Mouse (Mus musculus): ENCODE data around the gene Gm43738.
"Not testable (repeated sequence)": the region's sequence is repeated elsewhere in the genome, so short reads cannot be mapped to it uniquely, and the experiment has no call there.

Gm43738 gene

DNA sequence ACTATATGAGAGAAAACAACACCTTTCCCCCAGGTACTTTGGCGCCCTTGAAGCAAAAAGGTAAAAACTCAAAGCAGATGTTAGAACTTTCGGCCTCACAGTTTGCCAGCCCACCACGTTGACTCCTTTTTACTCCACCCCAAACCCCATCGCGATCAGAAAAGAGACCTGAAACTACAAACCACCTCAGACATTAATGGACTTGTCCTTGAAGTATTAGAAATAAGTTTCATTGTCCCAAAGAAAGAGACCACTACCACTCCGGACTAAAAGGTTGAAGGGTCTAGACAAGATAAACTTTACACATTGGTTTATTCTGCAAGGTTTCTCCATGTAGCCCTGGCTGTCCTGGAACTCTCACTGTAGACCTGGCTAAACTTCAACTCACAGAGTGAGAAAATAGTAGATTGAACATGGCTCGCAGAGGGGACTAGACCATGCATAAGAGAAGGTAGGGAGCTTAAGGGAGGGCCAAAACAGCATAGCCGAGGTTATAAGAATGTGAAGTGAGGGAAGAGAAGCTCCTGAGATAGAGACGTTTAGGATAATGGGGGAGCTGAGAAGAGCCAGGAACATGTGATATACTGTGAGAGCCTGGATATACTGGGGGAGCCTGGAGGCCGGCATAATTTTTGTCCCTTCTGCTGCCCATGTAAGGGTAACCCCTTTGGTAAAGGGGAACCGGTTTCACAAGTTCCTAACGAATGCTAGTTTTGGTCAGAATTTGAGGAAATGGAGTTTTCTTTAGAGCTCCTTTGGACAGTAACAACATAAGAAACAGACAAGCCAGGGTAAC is 1.8 kb upstream of the Gm43738 start:
- DNase-seq (ENCODE audit: low spot score in 2 of 2), result no peak

DNA sequence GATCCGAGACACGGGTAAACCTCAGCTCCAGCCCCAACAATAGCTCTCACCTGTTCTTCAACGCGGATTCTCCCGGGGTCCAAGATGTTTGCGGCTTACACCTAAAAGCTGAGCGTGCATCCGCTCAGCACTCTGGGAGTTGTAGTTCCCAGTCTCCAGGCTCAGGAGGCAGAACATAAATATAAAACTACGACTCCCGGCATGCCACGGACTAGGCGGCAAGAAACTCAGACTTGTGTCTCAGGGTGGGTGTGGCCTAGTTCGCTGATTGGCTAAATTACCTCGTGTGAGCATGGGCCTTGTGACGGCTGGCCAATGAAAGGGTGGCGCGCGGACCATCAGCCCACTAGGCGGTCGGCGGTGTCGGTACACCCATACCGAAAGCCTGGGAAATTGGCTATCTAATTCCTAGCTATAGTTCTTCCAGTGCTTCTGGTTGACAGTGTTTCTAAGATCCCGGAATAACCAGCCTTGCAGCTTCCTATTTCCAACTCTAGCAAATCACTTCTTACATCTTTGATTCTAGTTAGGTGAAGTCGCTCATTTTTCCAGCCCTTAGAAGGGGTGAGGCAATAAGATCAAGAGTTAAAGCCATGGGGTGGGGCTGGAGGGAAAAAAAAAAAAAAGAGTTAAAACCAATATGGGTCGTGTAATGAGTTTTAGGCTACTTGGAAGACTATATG is 1.1 kb upstream of the Gm43738 start, which contains the start of gene Fdps:
Fdps (minus strand) TSS at position 148 of the 683 bp plus-strand sequence.
- DNase-seq (ENCODE audit: low spot score in 2 of 2), result peak; percentile 84 to 91

DNA sequence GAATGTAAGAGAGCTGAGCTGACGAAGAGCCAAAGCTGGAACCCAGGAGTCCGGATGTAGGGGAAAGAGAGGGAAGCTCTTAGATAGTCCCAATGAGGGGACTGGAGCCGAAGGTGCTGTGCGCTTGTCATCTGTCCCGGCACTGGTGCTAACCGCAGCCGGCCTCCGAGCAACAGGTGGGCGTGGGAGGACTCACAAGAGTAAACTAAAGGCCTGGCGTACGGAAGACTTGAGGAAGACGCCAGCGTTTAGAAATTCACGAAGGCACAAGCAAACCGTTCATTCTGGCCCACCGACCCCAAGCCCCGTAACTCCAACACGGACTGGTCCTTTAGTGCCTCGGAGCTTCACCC is 536 bp upstream of the Gm43738 start:
- DNase-seq (ENCODE audit: low spot score in 2 of 2), result peak in 1 of 2 experiments; percentile 57

DNA sequence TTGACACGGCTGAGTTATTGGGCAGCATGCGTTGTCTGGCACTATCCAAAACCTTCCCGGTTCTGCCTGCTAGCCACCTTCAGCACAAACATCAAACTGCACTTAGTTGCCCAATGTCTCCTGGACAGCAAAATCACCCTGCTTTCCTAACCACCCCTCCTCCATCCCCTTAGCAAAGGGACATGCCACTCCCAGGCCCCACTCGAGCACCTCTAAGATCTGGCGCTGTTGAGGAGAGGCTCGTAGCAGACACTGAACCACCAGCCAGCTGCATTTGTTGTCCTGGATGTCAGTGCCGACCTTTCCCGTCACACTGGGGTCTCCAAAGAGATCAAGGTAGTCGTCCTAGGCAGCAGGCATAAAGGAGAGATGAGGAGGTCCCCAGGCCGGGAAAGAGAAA is 6.9 kb downstream of the Gm43738 start:
- DNase-seq (ENCODE audit: low spot score in 2 of 2), result no peak

DNA sequence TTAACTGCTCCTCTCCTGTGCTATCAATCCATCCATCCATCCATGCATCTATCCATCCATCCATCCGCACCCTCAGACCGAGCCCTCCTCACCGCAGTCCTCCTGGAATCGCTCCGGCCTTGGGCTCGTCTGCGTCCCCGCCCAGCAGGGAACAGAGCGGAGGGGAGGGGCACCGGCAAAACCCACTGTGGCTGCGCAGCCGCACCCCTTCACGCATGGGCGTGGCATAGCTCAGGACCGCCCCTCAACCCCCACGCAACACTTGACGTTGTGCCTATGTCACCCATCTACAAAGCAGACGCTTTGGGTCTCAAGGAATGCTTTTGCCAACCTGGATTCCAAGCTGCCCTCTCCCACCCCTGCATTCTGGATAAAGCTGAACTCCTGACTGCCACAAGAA is 7.7 kb downstream of the Gm43738 start, which contains the start of gene Rusc1:
Rusc1 (minus strand) TSS at position 137 of the 400 bp plus-strand sequence.
- peak; percentile 78 to 88 for DNase-seq (ENCODE audit: low spot score in 2 of 2)

DNA sequence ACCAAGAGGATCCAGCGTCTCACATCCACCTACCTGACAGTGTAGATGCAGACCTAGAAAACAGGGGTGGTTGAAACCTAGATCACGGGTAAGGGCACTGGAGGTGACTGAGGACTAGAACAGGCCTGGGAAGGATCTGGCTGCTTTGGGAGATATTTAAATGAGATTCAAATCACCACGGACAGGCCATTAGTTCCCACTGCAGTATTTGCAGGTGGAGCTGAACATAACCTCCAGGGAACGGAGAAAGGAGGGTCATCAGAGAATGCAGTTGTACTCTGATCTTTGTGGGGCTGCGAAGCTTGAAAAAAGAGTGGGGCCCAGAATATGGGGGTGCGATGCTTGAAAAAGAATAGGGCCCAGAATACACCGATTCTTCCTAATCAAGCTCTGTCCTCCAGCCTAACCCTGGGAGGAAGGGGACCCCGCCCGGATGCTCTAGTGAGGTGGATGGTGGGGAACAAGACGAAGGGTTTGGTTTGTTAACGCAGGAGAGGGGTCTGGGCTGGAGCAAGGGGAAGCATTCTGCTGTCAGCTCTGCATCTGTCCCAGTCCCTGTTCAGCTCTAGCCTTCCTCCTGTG is 8.3 kb downstream of the Gm43738 start:
- no peak for DNase-seq (ENCODE audit: low spot score in 2 of 2)

DNA sequence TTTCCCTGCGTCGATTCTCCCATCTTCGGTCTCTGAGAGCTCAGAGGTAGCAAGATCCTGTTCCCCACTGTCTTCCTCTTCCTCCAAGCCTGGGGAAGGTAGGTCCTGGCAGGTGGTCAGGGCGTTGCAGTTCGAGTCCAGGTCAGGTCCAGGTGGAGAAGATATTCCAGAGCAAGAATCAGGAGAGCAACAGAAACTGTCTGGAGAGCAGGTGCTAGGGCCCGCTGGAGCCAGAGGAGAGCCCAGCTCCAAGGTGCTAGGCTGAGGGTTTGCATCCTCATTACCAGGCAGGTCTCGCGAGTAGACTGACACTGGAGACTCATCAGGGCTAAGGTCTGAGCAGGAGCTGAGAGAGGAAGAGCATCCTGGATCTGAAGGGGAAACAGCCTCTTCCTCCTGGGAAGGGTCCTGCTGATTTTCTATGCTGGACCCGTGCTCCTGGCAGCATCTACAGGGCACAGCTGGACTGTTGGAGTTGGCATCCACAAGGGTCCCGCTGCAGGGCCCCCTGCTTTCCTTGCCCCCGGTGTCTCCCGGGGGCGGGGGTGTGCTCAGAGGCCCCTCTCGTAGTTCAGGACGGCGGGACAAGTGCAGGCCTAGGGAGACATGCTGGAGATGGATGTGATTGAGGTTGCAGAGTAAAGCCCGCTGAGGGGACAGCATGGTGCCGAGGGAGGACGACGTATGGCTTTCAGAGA is 8.9 kb downstream of the Gm43738 start:
- no peak for DNase-seq (ENCODE audit: low spot score in 2 of 2)

DNA sequence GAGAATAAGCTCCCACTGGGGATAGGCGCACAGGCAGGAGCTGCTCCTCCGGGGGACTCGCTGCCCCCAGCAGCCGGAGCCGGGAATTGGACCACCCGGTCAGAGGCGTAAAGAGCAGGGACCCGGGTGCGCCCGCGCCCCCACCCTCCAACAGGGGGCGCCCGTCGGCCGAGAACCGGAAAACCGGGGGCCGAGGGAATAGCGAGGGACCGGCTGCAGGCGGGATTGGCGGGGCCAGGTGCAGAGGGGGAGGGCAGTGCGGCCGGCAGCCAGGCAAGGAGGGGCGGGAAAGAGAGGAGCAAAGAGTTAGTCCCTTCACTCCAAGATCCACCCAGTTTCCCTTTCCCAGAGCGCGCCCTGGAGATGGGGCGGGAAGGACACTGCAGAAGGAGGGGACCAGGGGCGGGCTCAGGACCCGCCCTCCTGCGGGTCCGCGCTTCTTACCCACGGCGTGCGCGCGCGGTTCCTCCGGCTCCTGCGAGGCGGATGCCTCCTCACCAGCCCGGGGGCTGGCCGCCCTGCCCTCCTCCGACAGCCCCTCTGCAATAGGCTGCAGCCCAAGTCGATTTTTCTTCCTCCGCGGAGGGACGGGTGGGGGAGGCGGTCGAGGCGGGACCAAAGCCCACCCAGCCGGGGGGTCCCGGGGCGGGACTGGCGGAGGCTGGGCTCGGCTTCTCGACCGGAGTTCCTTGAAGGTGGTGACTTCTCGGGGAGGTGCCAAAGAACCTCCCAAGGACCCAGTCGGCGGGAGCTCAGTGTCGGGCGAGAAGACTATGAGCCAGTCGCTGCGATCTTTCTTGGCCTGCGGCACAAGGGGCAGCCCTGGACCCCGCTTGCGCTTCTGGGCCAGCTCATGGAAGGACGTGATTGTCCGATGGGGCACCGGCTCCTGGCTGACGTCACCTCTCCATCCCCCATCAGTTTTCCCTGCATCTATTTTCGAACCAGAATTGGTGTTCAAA is 9.9 kb downstream of the Gm43738 start:
- DNase-seq (ENCODE audit: low spot score in 2 of 2), result peak; percentile 64 to 74

DNA sequence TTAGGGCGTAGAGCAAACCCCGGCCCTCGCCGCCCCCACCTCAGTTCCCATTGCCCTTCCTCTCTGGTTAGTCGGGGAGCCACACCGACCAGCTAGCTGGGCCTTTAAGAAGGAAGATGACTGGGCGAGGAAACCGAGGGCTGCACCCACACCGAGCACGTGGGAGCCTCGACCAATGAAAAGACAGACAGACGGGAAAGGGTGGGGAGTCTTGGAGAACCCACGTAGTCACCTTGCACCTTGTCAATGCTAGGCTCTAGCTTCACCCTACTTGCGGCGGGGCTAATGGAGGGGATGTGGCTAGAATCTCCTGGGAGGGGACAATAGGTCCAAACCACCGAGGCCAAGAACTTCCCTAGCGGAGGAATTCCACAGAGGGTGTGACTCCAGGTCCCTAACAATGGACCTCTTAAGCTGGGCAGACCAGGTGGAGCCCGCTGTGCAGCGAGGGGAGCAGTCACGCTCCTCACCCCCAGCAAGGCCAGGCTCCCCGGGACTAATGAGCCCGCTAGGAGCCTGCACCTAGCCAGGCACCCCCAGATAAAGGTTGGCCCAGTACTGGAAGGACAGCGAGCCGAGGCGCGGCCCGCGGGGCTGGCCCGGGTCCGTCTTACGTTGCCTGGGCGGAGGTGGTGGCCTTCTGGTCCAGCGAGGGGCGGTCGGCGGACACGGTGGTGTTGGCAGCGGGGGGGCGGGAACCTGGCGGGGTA is 10.9 kb downstream of the Gm43738 start:
- DNase-seq (ENCODE audit: low spot score in 2 of 2), result peak; percentile 69 to 83

DNA sequence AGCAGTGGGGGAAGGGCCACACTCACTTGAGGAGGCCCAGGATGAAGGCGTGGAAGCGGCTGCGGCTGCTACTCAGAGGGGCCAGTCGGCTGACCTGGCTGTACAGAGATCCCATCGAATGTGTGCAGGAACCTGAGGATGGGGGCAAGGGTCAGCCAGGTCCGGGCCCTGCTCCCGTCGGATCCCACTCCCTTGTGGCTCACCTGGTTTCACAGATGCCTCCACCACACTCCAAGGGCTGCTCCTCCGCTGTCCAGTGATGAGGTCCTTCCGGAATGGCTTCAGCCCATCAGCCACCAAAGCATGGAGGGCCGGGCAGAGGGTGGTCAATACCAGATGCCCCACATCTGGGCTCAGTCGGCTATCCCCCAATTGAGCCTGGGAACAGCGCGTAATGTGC is 11.9 kb downstream of the Gm43738 start:
- no peak for DNase-seq (ENCODE audit: low spot score in 2 of 2)

DNA sequence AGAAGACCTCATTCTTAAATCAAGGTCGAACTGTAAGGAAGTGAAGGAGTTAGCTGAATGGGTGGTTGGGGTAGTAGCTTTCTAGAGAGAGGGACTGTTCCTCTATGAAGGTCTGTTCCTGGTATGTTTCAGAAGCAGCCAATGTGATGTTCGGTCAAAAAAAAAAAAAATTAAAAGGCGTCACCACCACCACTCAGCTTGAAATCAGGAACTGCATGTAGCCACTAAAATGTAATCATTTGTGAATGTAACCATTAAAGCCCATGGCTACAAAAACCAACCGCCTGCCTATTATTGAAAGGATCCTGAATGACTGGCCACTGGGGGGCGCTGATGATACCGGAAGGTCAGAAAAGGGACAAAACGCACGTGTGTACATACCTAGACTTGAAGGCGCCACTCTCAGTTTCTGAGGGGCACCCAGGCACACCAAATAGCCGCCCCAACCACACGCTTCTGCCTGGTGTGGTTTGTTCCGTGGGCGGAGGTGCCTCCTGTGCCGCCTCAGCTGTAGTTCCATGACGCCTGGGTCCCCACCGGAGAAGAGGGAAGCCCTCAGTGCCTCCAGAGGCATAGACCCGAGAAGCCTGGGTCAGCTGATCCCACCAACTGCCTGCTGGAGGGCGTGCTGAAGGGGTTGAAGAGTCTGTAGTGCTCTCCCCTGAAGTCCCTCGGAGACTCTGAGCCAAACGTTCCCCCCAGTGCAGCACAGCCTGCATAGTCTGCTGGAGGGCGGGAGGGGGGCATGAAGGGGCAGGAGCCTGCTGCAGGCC is 13.4 kb downstream of the Gm43738 start:
- DNase-seq (ENCODE audit: low spot score in 2 of 2), result peak; percentile 74 to 77

DNA sequence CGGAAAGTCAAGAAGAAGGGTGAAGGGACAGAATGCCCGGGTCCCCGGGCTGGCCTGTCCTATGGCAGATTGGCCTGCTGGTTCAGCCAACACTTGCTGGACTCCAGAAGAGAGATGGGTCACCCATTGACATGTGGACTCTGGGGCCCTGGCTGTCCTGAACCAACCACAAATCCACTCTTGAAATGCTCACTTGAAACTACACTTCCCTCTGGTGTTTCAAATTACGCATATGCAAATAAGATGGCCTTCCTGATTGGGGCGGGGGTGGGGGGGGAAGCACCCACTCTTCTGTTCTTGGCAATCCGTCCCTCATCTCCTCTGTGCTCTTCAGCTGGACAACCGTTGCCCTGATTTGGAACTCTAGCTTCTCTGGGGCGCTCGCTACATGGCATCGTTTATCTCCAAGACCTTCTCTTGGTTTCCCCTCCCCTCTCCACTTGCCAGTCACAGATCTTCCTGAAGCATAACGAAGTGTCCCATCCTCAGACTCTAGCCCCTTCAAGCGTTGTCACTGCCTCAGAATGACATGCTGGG is 16.2 kb downstream of the Gm43738 start:
- DNase-seq (ENCODE audit: low spot score in 2 of 2), result no peak

DNA sequence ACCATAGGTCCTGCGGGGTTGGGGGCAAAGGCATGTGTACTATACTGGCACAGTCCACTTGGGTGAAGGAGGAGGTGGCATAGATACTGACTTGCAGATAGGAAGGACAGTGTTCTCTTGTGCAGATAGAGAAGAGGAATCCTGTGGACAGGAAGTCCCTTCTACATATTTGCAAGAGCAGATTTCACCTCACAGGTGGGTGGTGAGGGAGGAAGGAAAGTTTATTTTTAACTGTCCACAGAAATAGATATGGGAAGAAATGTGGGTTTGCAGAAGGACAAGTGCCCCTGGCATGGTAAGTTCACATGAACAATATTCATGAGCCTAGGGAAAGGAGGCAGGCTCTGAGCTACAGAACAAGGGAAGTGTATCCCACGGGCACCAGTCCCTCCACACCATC is 16.8 kb downstream of the Gm43738 start:
- no peak for DNase-seq (ENCODE audit: low spot score in 2 of 2)

DNA sequence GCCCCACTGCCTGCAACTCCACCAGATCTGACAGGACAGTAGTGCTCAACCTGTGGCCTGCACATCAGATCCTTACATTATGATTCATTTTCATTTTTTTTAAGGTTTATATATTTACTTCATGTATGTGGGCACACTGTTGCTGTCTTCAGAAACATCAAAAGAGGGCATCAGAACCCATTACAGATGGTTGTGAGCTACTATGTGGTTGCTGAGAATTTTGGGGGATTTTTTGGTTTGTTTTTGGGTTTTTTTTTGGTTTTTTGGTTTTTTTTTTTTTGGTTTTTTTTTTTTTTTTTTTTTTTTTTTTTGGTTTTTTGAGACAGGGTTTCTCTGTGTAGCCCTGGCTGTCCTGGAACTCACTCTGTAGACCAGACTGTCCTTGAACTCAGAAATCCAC is 18.6 kb downstream of the Gm43738 start:
- DNase-seq (ENCODE audit: low spot score in 2 of 2), result not testable (repeated sequence)

DNA sequence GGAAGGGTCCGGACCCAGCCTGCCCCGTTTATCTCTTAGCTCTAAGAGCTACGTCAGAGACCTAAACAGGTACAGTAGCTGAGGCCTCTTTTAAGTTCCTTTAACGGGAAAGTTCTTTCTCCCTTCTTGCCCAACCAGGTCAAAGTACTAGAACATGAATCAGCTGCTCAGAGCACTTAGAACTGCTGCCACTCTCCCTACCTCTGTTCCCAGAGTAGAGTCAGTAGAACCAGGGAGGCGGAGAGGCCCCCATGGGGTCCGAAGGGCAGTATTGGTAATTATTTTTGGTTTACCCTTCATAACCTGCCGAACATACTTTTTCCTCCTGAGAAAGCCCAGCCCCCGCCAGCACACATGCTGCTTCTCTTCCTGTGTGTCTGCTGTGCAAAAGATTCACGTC is 23.5 kb downstream of the Gm43738 start:
- DNase-seq (ENCODE audit: low spot score in 2 of 2), result no peak

DNA sequence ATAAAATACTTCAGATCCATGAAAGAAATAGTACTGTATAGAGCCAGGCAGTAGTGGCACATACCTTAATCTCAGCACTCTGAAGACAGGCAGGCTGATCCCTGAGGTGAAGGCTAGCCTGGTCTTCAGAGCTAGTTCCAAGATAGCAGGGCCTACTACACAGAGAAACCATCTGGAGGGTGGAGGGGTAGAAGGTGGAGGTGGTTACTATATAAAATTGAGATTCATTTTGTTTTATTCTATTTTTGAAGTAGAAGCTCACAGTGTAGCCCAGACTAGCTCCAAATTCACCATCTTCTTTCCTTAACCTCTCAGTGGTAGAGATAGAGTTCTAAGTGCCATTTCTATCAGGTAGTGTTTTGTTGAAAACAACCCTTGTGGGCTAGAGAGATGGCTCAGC is 33.6 kb downstream of the Gm43738 start:
- DNase-seq (ENCODE audit: low spot score in 2 of 2), result no peak

DNA sequence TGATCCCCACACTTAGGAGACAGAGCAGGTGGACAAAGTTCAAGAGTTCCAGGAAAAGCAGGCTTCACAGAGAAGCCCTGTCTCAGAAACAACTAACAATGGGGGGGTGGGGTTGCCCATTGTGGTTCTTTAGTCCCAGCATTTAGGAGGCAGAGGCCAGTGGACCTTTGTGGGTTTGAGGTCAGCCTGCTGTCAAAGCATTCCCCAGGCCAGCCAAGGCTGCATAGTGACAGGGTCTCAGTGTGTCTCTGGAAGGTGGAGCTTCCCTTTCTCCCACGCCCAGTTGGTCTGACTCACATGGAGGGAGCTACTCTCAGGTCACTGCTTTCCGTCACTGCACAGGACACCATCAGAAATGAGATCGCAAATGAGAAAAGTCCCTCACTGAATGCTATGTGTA is 39.2 kb downstream of the Gm43738 start:
- DNase-seq (ENCODE audit: low spot score in 2 of 2), result no peak

DNA sequence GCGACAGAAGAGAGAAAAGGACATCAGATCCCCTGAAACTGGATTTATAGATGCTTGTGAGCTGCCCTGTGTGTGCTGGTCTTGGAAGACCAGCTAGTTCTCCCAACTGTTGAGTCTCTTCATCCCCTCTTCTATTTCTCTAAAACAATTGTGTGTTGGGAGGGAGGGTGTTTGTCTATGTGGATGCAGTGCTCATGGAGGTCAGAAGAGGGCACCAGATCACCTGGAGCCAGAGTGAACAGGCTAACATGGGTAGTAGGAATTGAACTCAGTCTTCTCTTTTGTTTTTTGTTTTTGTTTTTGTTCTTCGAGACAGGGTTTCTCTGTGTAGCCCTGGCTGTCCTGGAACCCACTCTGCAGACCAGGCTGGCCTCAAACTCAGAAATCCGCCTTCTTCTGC is 42.1 kb downstream of the Gm43738 start:
- DNase-seq (ENCODE audit: low spot score in 2 of 2), result no peak

DNA sequence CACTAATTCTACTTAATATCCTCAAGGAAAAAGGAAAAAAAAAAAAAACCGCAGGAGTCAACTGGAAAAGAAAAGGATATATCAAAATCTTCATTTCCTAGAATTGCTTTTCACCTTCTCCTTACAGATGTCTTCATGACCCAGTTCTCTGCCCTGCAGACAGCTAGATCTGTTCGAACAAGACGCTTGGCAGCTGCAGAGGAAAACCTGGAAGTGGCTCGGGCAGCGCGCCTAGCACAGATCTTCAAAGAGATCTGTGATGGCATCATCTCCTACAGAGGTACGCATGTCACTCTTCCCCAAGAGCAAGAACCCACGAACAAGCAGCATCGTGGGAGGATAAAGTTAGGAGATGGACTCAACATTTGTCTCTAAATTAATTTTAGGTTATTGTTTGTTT is 42.5 kb downstream of the Gm43738 start:
- DNase-seq (ENCODE audit: low spot score in 2 of 2), result no peak
